Mouse (Mus musculus) liver, adult 2 months (tissue): ENCODE measurements at regions not wholly inside any gene's neighbourhood (a gene's known extent, or its start where the extent isn't known, plus 50 kb on each side); places are given as distances from the start of the nearest gene placed in this dataset.

Experiments
- DNase-seq: peaks from one replicate; pipeline ENCODE4 v3.0.0-alpha.2; 2011; ENCODE audit warnings: low read depth, low spot score; ENCODE audit errors: extremely low read depth
- H3K27ac ChIP-seq: fragments of 200-500 bp; replicated peaks from 2 replicates; pipeline ENCODE4 v1.5.1; 2012; ENCODE audit warnings: low read depth, mild to moderate bottlenecking, control low read depth, inconsistent platforms, low read length; ENCODE audit not compliant: insufficient read depth
- H3K27me3 ChIP-seq: fragments of 200-500 bp; 2 replicates; pipeline ENCODE4 v1.6.1; 2012; ENCODE audit warnings: mild to moderate bottlenecking, moderate library complexity, low read length, inconsistent platforms; ENCODE audit not compliant: control insufficient read depth, insufficient read depth
- H3K36me3 ChIP-seq: fragments of 200-500 bp; 2 replicates; pipeline ENCODE4 v1.6.1; 2012; ENCODE audit warnings: low read length, inconsistent platforms; ENCODE audit not compliant: control insufficient read depth, insufficient read depth
- H3K4me1 ChIP-seq: fragments of 200-500 bp; 2 replicates; pipeline ENCODE4 v1.6.1; 2011; ENCODE audit warnings: low read length; ENCODE audit not compliant: control insufficient read depth, insufficient read depth
- H3K4me3 ChIP-seq: fragments of 200-500 bp; 2 replicates; pipeline ENCODE4 v1.5.1; 2011; ENCODE audit warnings: low read depth, mild to moderate bottlenecking, control low read depth, low read length, moderate library complexity; ENCODE audit not compliant: insufficient read depth
- H3K79me2 ChIP-seq: fragments of 200-500 bp; 2 replicates; pipeline ENCODE4 v1.6.1; 2012; ENCODE audit warnings: inconsistent platforms, mild to moderate bottlenecking, low read length, moderate library complexity; ENCODE audit not compliant: control insufficient read depth, insufficient read depth
- H3K9ac ChIP-seq: fragments of 200-500 bp; 2 replicates; pipeline ENCODE4 v1.6.1; 2012; ENCODE audit warnings: low read depth, mild to moderate bottlenecking, control low read depth, inconsistent platforms, low read length
- CTCF ChIP-seq: fragments of 200-500 bp; IDR thresholded peaks from 2 replicates; pipeline ENCODE4 v1.5.1; 2011; ENCODE audit warnings: low read depth, low read length, control low read depth
- POLR2A ChIP-seq: fragments of 200-500 bp; IDR thresholded peaks from 2 replicates; pipeline ENCODE4 v1.6.1; 2011; ENCODE audit warnings: low read length, control low read depth; ENCODE audit not compliant: insufficient read depth; ENCODE audit errors: extremely low read depth
- WGBS: fragments of 180-500 bp; shearing (Covaris S2); methylation state at CpG from one replicate; pipeline ENCODE4 v1.1.7; 2018; 5-methylcytosine and 5-hydroxymethylcytosine counted together

GRCm38 (mm10) chr2:167804493-167805227, 115.0 kb upstream of the Tmem189 start:
- H3K4me1 ChIP-seq, result peaks cover 30% of the 10 kb centered on the region
- H3K27ac ChIP-seq, result peak overlapping the region; percentile 92
- no peak for TF ChIP-seq POLR2A
- TF ChIP-seq CTCF, result no peak
- no peaks in the 10 kb centered on the region for H3K36me3 ChIP-seq
- H3K9ac ChIP-seq, result peak overlapping the region; percentile 38; the same call in 1 of the 2 replicates
- peak; percentile 30 for DNase-seq
- H3K27me3 ChIP-seq, result no peaks in the 10 kb centered on the region
- 60% methylated on average over 18 of the region's 18 CpGs for WGBS
- no peaks in the 10 kb centered on the region for H3K79me2 ChIP-seq
- H3K4me3 ChIP-seq, result no peak overlapping the region

- 82% methylated on average over 9 of the region's 9 CpGs for WGBS
- no peak for TF ChIP-seq POLR2A
- TF ChIP-seq CTCF, result no peak
- H3K4me1 ChIP-seq, result peaks cover 28% of the 10 kb centered on the region
Observed at GRCm38 (mm10) chr2:167802494-167802893, 112.9 kb upstream of the Tmem189 start.

GRCm38 (mm10) chr2:167801389-167801788, 111.8 kb upstream of the Tmem189 start:
- no peak overlapping the region for H3K4me3 ChIP-seq
- no peak overlapping the region for H3K9ac ChIP-seq
- TF ChIP-seq POLR2A (no peak), CTCF (no peak)
- no peaks in the 10 kb centered on the region for H3K36me3 ChIP-seq
- H3K27ac ChIP-seq, result no peak overlapping the region
- H3K27me3 ChIP-seq, result no peaks in the 10 kb centered on the region
- H3K4me1 ChIP-seq, result peaks cover 28% of the 10 kb centered on the region
- 90% methylated on average over 10 of the region's 10 CpGs for WGBS
- no peak for DNase-seq
- no peaks in the 10 kb centered on the region for H3K79me2 ChIP-seq

More at GRCm38 (mm10) chr2:167802494-167802893, 112.9 kb upstream of the Tmem189 start:
- DNase-seq, result peak; percentile 35
- Histone ChIP-seq H3K9ac (no peak overlapping the region), H3K4me3 (no peak overlapping the region), H3K27ac (no peak overlapping the region), H3K36me3 (no peaks in the 10 kb centered on the region), H3K27me3 (no peaks in the 10 kb centered on the region), H3K79me2 (no peaks in the 10 kb centered on the region)

- Histone ChIP-seq H3K27ac (no peak overlapping the region), H3K27me3 (no peaks in the 10 kb centered on the region), H3K4me1 (peaks cover 24% of the 10 kb centered on the region), H3K36me3 (no peaks in the 10 kb centered on the region), H3K4me3 (no peak overlapping the region), H3K9ac (no peak overlapping the region), H3K79me2 (no peaks in the 10 kb centered on the region)
- no peak for TF ChIP-seq POLR2A
- TF ChIP-seq CTCF, result no peak
- 86% methylated on average over 11 of the region's 11 CpGs for WGBS
- DNase-seq, result no peak
Observed at GRCm38 (mm10) chr2:167800648-167801245, 111.1 kb upstream of the Tmem189 start.

GRCm38 (mm10) chr2:167799629-167800387, 110.2 kb upstream of the Tmem189 start:
- Histone ChIP-seq H3K4me1 (peaks cover 17% of the 10 kb centered on the region), H3K9ac (no peak overlapping the region), H3K36me3 (no peaks in the 10 kb centered on the region), H3K27me3 (no peaks in the 10 kb centered on the region), H3K4me3 (no peak overlapping the region), H3K27ac (peak overlapping the region; percentile 79), H3K79me2 (no peaks in the 10 kb centered on the region)
- TF ChIP-seq POLR2A (no peak), CTCF (no peak)
- DNase-seq, result peak; percentile 80
- WGBS, result 87% methylated on average over 5 of the region's 5 CpGs
